Mouse (Mus musculus): ENCODE results near the gene Slc35f1.

DNA sequence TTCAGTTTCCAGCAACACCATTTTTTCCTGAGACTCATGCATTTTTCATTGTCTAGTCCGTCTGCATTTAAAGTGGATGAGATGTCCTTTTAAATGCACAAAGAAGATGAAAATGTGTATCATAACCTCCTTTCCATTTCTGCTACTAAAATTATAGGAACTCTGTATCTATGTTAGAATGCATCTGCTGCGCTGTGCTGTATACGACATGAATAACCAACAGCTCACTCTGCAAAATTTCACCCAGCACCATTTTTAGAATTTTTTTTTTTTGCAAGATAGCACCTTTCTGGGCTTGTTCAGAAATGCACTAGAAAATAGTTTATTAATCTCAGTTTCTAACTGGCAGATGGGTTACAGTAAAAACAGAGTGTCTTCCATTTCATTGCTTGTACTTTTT is 236.0 kb downstream of the Slc35f1 start:
- TF ChIP-seq CTCF (conservative IDR thresholded peaks at IDR 0.05; ENCODE audit: insufficient read depth, insufficient read length, low read depth, low read length) (no peak), POLR2A (IDR thresholded peaks at IDR 0.05; ENCODE audit: low read depth, low read length) (no peak)
